Mouse (Mus musculus) heart, embryonic 10.5 days (tissue): ENCODE measurements around the gene Zfp978. TPM values are rescaled to one million over a fixed set of nuclear protein-coding genes. Genes with fewer than 3 reads are reported as not detected.
A peak's percentile ranks its signal among the peaks of the same experiment; 100 is the strongest.
"Not testable (repeated sequence)": the region's sequence is repeated elsewhere in the genome, so short reads cannot be mapped to it uniquely, and the experiment has no call there.

Source experiments
- DNase-seq: peaks from one replicate; pipeline ENCODE4 v3.0.0-alpha.2; 2017; ENCODE audit warnings: low spot score
- H3K27ac ChIP-seq: fragments of 300-500 bp; sonication (generic); 2 replicates; pipeline ENCODE4 v1.5.1; 2016; ENCODE audit warnings: mild to moderate bottlenecking
- H3K27me3 ChIP-seq: fragments of 300-500 bp; sonication (generic); 2 replicates; pipeline ENCODE4 v1.6.1; 2016; ENCODE audit warnings: mild to moderate bottlenecking; ENCODE audit not compliant: poor library complexity, insufficient read depth, severe bottlenecking
- H3K36me3 ChIP-seq: fragments of 300-500 bp; sonication (generic); 2 replicates; pipeline ENCODE4 v1.6.1; 2016; ENCODE audit warnings: mild to moderate bottlenecking, moderate library complexity
- H3K4me1 ChIP-seq: fragments of 300-500 bp; sonication (generic); 2 replicates; pipeline ENCODE4 v1.6.1; 2016; ENCODE audit warnings: mild to moderate bottlenecking
- H3K4me3 ChIP-seq: fragments of 300-500 bp; sonication (generic); 2 replicates; pipeline ENCODE4 v1.5.1; 2016; ENCODE audit warnings: mild to moderate bottlenecking, moderate library complexity
- H3K9me3 ChIP-seq: fragments of 300-500 bp; sonication (generic); 2 replicates; pipeline ENCODE4 v1.6.1; 2016; ENCODE audit warnings: mild to moderate bottlenecking, moderate library complexity
- WGBS: fragments of 180-500 bp; shearing (Covaris S2); methylation state at CpG from one replicate; pipeline ENCODE4 v1.1.7; 2016; 5-methylcytosine and 5-hydroxymethylcytosine counted together
- polyA plus RNA-seq: library from polyadenylated mRNA; unstranded; fragments of >200 nt; fragmentation: Nextera tagmentation; extraction: Ambion mirVana; gene quantifications from 2 replicates; pipeline ENCODE4 v1.2.1, GENCODE M21; 2016

The Zfp978 gene
- polyA plus RNA-seq, 1 experiment from 2014 or later, result 0.14 TPM

DNA sequence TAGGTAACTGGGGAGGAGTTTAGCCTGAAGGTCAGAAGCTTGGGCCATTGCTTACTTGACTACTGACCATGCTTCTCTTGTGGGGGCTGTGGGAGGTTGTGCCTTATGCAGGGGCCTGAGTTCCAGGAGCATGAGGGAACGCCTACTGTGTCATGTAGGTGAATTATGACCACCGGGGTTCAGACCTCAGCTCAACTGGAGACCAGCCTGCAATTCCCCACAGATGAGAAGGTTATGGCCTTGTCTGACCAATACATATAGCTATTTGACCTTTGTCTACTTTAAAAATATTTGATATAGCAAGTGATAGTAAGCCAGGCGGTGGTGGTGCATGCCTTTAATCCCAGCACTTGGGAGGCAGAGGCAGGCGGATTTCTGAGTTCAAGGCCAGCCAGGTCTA, 22.1 kb downstream of the Zfp978 start:
- not testable (repeated sequence) for DNase-seq, H3K9me3 ChIP-seq, H3K36me3 ChIP-seq, H3K4me3 ChIP-seq, H3K4me1 ChIP-seq, H3K27me3 ChIP-seq, H3K27ac ChIP-seq
- 85% methylated on average over 4 of the region's 4 CpGs for WGBS

DNA sequence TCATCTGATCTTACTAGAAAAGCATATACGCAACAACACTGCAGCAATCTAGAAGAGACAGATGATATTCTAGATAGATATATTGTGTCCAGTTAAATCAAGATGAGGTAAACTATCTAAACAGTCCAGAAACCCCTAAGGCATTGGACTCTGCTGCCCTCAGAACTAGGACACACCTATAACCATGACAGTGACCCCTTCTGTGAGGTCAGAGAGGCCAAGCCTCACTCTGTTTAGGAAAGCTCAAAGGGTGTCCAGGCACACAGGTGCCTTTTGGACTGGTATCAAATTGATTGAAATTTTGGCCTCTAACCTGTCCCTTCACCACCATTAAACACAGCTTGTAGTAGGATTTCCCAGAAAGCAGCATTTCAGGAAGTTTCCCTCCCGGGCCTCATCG, 36.1 kb downstream of the Zfp978 start:
- DNase-seq, H3K4me1 ChIP-seq, H3K27ac ChIP-seq, H3K27me3 ChIP-seq, H3K36me3 ChIP-seq, H3K4me3 ChIP-seq: not testable (repeated sequence)
- peaks cover 36% of the 10 kb centered on the region for H3K9me3 ChIP-seq
- WGBS, result 82% methylated on average over 3 of the region's 3 CpGs

DNA sequence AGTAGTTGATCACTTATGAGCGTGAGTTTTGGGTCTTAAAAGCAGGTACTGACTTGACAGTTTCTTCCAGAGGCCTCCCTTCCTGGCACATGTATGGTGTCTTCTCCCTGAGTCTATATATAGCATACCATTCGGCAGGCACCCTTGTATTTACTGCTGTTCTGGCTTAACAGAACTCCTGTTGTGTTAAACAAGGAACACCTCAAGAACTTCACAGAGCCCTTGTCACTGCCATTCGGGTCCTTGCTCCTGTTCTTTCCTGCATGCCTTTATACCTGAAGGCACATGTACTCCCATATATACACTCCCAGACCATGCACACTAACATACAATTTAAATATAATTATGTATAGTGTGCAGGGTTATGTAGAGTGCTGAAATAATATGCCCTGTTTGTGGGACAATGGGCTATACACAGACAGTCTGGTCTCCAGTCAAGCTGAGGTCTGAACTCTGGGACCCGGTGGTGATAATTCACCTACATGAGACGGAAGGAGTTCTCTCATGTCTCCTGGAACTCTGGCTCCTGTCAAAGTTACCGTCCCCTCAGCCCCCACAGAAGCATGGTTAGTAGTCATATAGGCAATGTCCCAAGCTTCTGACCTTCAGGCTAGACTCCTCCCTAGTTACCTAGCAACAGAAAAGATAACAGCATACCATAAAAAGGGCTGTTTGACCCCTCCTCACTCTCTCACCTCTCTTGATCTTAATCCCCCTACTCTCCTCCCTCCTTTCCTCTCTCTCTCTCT, 37.0 kb downstream of the Zfp978 start:
- not testable (repeated sequence) for H3K27ac ChIP-seq, H3K27me3 ChIP-seq, H3K4me3 ChIP-seq, H3K36me3 ChIP-seq, H3K4me1 ChIP-seq
- peak; percentile 71 for DNase-seq
- 76% methylated on average over 6 of the region's 6 CpGs for WGBS
- H3K9me3 ChIP-seq, result peaks cover 43% of the 10 kb centered on the region

DNA sequence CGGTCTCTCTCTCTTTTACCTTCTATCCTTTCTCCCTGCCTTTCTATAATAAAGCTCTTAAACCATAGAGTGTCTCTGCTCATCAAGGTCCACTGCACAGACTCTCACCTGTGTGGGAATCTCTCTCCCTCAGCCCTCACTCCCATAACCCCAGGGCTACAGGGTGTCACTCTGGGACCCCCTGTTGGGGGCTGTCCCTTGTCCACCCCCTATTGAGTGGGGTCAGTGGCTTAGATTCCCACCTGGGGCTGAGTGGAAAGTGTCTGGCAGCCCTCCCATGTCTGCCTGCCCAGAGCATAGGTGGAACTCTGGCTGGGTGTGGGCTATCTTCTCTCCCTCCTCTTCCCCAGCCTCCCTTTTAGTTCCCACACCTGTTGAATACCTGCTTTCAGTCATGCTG, 37.6 kb downstream of the Zfp978 start:
- H3K36me3 ChIP-seq, H3K27ac ChIP-seq, H3K4me3 ChIP-seq, H3K4me1 ChIP-seq, H3K27me3 ChIP-seq: not testable (repeated sequence)
- peak; percentile 76 for DNase-seq
- 82% methylated on average over 1 of the region's 1 CpGs for WGBS
- H3K9me3 ChIP-seq, result peaks cover 50% of the 10 kb centered on the region

DNA sequence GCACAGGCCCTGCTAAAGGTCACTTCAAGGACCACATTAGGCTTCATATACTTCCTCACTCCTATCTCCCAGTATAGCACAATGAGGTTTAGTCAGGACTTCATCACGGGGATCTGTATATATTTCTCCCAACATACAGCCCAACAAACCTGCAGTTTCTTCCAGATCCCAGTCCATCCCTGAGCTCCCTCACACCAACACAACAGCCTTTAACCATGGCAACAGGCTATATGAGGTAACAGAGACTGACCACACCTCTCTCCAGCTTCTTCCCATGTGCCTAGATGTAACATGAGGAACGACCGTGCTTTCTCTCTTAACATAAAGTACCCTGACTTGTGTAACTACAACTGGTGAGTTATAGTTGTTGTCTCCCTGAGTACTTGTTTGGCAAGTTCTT, 38.4 kb downstream of the Zfp978 start:
- not testable (repeated sequence) for H3K27ac ChIP-seq, H3K4me3 ChIP-seq, H3K27me3 ChIP-seq, H3K4me1 ChIP-seq, H3K36me3 ChIP-seq, DNase-seq
- 68% methylated on average over 3 of the region's 3 CpGs for WGBS
- H3K9me3 ChIP-seq, result peaks cover 57% of the 10 kb centered on the region

DNA sequence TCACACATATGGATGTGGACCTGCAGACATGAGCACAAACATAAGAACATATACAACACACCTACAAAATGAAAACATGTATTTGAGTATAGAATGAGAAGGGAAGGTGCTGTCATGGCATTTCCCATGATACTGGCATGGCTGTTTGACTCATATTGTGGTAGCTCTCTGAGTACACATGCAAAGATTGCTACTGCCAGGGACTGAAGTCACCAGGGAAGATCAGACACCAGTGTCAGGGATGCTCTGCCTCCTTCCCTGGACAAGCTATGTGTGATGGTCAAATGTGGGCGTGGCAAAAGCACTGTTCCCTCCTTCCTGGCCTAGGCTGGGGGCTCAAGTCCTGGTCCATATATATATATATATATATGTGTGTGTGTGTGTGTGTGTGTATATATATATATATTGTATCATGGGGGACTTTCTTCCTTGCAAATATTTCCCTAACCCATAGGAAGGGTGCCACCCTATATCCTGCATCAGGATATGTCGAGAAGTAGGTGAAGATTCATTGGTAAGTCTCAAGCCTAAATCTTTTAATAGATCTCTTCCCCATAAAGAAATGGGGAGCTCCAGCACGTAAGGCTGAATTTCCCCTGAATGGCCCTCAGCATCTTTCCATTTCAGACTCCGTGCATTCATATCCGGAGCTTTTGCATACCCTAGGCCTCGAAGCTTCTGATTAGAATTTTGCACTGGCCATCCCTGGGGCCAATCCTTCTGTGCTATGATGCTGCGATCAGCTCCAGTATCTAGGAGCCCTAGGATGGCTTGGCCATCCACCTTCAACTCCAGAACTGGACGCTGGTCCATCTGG, 39.1 kb downstream of the Zfp978 start:
- not testable (repeated sequence) for H3K27me3 ChIP-seq, H3K4me3 ChIP-seq, H3K36me3 ChIP-seq, H3K4me1 ChIP-seq, H3K27ac ChIP-seq
- H3K9me3 ChIP-seq, result peaks cover 58% of the 10 kb centered on the region
- peak; percentile 72 for DNase-seq
- 83% methylated on average over 8 of the region's 8 CpGs for WGBS

DNA sequence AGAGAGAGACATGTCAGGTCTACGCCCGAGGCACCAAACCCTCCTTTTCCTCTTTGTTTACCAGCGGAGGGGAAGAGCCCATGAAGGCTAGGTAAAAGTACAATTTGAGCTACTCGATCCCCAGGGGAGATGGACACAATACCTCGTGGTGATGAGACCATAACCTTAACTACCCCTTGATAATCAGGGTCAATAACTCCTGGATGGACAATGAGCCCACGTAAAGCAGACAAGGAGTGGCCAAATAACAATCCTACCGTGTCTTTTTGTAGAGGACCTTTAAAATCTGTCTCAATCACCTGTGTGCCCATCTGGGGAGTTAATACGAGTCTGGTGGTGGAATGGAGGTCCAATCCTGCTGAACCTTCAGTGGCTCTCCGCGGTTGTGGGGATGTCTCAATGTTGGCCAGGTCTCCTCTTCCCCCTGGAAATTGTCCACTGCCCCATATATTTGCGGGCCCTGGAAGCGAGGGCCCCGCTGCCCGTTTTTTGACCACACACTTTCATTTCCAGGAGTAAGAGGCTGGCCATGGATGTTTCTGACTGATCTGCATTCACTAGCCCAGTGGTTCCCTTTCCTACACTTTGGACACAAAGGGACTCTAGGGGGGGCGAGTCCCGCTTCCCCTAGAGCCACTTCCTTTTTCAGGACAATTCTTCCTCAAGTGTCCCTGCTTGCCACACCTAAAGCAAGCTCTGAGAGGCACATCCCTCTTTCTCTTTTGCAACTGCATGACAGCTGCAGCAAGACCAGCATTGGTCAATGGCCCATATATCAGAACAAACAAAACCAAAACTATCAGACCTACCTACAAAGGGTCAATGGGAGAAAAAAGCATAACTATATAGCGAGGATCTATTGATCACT, 40.0 kb downstream of the Zfp978 start:
- H3K27me3 ChIP-seq, H3K36me3 ChIP-seq, H3K4me1 ChIP-seq, H3K27ac ChIP-seq, H3K4me3 ChIP-seq: not testable (repeated sequence)
- peaks cover 55% of the 10 kb centered on the region for H3K9me3 ChIP-seq
- 81% methylated on average over 17 of the region's 17 CpGs for WGBS
- DNase-seq, result peak; percentile 79

DNA sequence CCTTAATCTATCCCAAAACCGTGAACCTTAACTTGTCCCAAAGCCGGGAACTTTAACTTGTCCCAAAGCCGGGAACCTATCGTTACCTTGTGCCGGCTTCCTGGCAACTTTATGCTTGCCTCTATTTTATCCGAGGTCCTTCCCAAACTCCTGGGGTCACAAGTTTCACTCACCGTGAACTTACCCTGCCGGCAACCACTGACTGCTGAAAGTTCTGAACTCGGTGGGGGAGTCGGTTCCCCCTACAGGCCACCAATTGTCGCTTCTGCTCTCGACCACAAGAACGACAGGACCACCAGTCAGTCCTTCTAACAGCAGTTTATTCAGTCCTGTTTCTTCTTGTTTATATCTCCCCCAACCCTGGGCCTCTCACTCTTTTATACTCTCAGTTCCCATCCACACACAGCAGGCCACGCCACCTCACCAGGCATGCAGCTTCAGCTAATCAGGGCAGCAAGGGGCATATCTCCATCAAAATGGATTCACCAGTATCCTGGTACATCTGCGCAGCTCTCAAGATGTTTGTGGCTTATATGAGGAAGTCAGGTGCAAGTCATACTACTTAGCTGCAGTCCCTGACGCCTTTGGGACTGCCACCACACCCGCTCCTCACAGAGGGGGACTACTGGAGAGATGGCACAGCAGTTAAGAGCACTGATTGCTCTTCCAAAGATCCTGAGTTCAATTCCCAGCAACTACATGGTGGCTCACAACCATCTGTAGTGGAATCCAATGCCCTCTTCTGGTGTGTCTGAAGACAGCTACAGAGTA, 40.8 kb downstream of the Zfp978 start:
- not testable (repeated sequence) for H3K36me3 ChIP-seq, H3K27ac ChIP-seq, H3K27me3 ChIP-seq, H3K4me1 ChIP-seq, H3K4me3 ChIP-seq
- WGBS, result 78% methylated on average over 17 of the region's 17 CpGs
- H3K9me3 ChIP-seq, result peaks cover 55% of the 10 kb centered on the region
- peak; percentile 80 for DNase-seq

DNA sequence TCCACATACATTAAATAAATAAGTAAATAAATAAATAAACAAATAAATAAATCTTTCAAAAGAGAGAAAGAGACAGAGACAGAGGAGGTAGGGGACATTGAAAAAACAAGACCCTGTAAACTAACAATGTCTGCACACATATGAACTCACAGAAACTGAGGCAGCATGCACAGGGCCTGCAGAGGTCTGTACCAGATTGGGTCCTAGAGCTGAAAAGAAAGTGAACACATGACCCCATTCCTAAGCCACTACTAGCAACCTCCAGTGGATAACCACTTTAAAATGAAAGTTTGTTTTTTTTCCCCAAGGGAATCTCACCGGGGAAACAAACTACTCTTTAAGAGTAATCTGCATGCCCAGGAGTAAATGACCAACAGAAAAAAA, 41.4 kb downstream of the Zfp978 start:
- WGBS, result 19% methylated on average over 1 of the region's 1 CpGs

DNA sequence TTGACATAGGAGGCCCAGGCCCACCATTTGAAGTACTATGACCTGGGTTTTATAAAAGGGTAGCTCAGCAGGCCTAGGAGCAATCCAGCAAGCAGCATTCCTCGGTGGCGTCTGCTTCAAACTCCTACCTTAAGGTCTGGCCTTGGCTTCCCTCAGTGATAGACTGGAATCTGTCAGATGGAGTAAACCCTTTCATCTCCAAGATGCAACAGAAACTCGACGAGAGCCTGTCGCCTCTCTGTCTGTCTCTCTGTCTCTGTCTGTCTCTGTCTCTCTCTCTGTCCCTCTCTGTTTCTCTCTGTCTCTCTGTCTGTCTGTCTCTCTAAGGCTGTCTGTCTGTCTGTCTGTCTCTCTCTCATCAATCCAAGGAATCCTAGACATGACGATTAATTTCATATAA, 42.4 kb downstream of the Zfp978 start:
- peaks cover 50% of the 10 kb centered on the region for H3K9me3 ChIP-seq
- 85% methylated on average over 6 of the region's 6 CpGs for WGBS
- not testable (repeated sequence) for H3K36me3 ChIP-seq, H3K4me3 ChIP-seq, H3K4me1 ChIP-seq, H3K27me3 ChIP-seq, H3K27ac ChIP-seq
- DNase-seq, result peak; percentile 74

More for the DNA sequence above, 41.4 kb downstream of the Zfp978 start:
- not testable (repeated sequence) for H3K27ac ChIP-seq, DNase-seq, H3K27me3 ChIP-seq, H3K4me3 ChIP-seq, H3K4me1 ChIP-seq, H3K36me3 ChIP-seq
- H3K9me3 ChIP-seq, result peaks cover 55% of the 10 kb centered on the region

DNA sequence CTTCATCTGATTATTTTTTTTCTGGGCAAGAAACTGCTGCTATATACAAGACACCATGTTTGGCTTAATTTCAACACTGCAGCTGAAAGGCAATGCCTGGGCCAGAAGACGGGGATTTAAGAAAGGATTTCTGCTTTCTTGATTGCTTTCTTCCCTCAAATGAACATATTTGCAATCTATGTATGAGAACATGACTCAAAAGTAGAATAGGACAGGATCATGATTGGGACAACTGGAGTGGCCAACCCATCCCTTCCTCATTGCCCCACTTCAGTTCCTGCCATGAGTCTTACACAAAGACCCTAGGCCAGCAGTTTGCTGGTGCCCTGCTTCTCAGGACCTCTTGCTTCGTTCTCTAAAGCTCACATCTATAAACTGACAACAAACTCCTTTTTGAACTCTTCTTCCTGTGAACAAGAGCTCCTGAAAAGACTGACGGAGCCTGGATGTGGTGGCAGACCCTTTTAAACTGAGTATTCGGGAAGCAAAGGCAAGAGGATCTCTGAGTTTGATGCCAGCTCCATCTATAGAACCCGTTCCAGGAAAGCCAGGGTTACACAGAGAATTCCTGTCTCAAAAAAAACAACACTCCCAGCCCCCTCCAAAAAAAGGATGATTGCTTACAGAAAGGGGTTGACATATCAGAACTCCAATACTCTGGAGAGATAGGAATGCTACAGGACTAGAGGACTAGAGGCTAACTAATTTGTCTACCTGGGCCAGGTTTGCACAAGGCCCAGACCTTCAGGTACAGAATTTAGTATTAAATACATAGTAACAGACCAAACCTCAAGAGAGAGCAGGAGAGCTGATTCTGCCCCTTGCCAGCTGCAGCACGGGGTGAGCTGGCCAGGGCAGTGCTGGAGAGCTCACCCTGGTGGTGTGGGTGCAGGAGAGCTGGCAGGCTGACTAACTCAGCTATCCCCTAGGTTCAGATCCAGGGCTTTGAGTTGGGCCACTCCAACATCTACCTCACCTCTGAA, 43.1 kb downstream of the Zfp978 start:
- H3K27ac ChIP-seq, H3K4me3 ChIP-seq, H3K27me3 ChIP-seq, H3K36me3 ChIP-seq, H3K4me1 ChIP-seq: not testable (repeated sequence)
- 74% methylated on average over 6 of the region's 6 CpGs for WGBS
- DNase-seq, result peak; percentile 75
- H3K9me3 ChIP-seq, result peaks cover 49% of the 10 kb centered on the region
